Mouse (Mus musculus): ENCODE measurements around the gene Suv39h2. TPM values are rescaled to one million over a fixed set of nuclear protein-coding genes. Genes with fewer than 3 reads are reported as not detected.

Suv39h2 gene
- polyA plus RNA-seq, 1 experiment from 2014 or later = 16.6 TPM

GRCm38 (mm10) chr2:3420157-3420556 is 54.7 kb downstream of the Suv39h2 start:
- no peaks in the 10 kb centered on the region for H3K36me3 ChIP-seq
- 36% methylated on average over 4 of the region's 4 CpGs for WGBS
- H3K27ac ChIP-seq (replicated peaks) = no peak overlapping the region
- no peak for ATAC-seq (replicated peaks)
- no peak overlapping the region for H3K4me2 ChIP-seq (replicated peaks)
- peaks cover 17% of the 10 kb centered on the region for H3K27me3 ChIP-seq
- no peak overlapping the region for H3K4me3 ChIP-seq
- peaks cover 21% of the 10 kb centered on the region for H3K4me1 ChIP-seq
- no peaks in the 10 kb centered on the region for H3K9me3 ChIP-seq
- no peak overlapping the region for H3K9ac ChIP-seq (replicated peaks)

GRCm38 (mm10) chr2:3418883-3419431 is 55.9 kb downstream of the Suv39h2 start:
- H3K36me3 ChIP-seq = no peaks in the 10 kb centered on the region
- H3K27ac ChIP-seq (replicated peaks) = 0 out of 2 replicates have a peak overlapping the region, but pooled peaks have one; percentile 5
- H3K4me1 ChIP-seq = peaks cover 12% of the 10 kb centered on the region
- peak overlapping the region; percentile 63 for H3K4me3 ChIP-seq
- peaks cover 17% of the 10 kb centered on the region for H3K27me3 ChIP-seq
- H3K9me3 ChIP-seq = no peaks in the 10 kb centered on the region
- 2% methylated on average over 38 of the region's 38 CpGs for WGBS
- peak; percentile 92 for ATAC-seq (replicated peaks)
- H3K4me2 ChIP-seq (replicated peaks) = peak overlapping the region; percentile 59
- H3K9ac ChIP-seq (replicated peaks) = peak overlapping the region; percentile 43

DNA sequence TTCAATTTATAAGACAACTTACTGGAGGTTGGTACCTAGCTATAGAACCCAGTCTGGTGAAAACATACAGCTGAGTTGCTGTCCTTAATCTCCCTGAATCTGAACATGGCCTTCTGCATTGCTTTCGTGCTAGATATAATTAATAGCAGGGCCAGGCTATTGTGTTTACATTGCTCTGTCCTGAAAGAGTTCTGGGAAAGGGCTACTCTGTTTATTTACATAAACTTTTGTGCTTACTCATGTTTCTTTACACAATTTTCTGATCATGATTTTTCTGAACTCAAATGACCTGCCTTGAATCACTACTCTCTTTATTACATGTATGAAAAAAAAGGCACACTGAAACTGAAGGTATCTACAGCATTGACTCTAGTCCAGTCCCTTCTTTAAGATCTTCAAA is 59.2 kb downstream of the Suv39h2 start:
- 69% methylated on average over 1 of the region's 1 CpGs for WGBS
- Histone ChIP-seq H3K27me3 (peaks cover 17% of the 10 kb centered on the region), H3K9ac (replicated peaks) (no peak overlapping the region)

GRCm38 (mm10) chr2:3414241-3414640 is 60.6 kb downstream of the Suv39h2 start:
- Histone ChIP-seq H3K9me3 (no peaks in the 10 kb centered on the region), H3K36me3 (no peaks in the 10 kb centered on the region), H3K4me3 (no peak overlapping the region), H3K27me3 (peaks cover 17% of the 10 kb centered on the region), H3K27ac (replicated peaks) (no peak overlapping the region), H3K4me2 (replicated peaks) (no peak overlapping the region), H3K4me1 (peaks cover 6% of the 10 kb centered on the region; the same call in 1 of the 2 replicates), H3K9ac (replicated peaks) (no peak overlapping the region)
- 30% methylated on average over 4 of the region's 4 CpGs for WGBS
- no peak for ATAC-seq (replicated peaks)

More for the DNA sequence above, 59.2 kb downstream of the Suv39h2 start:
- H3K4me2 ChIP-seq (replicated peaks) = no peak overlapping the region
- H3K27ac ChIP-seq (replicated peaks) = no peak overlapping the region
- no peaks in the 10 kb centered on the region for H3K36me3 ChIP-seq
- H3K4me3 ChIP-seq = no peak overlapping the region
- no peaks in the 10 kb centered on the region for H3K9me3 ChIP-seq
- H3K4me1 ChIP-seq = peaks cover 8% of the 10 kb centered on the region; the same call in 1 of the 2 replicates
- no peak for ATAC-seq (replicated peaks)

GRCm38 (mm10) chr2:3407756-3408155 is 67.1 kb downstream of the Suv39h2 start:
- no peaks in the 10 kb centered on the region for H3K27me3 ChIP-seq
- no peak overlapping the region for H3K27ac ChIP-seq (replicated peaks)
- no peaks in the 10 kb centered on the region for H3K9me3 ChIP-seq
- H3K9ac ChIP-seq (replicated peaks) = no peak overlapping the region
- H3K4me3 ChIP-seq = no peak overlapping the region
- no peaks in the 10 kb centered on the region for H3K4me1 ChIP-seq
- no peaks in the 10 kb centered on the region for H3K36me3 ChIP-seq
- 84% methylated on average over 7 of the region's 7 CpGs for WGBS
- no peak overlapping the region for H3K4me2 ChIP-seq (replicated peaks)
- no peak for ATAC-seq (replicated peaks)

GRCm38 (mm10) chr2:3405981-3406380 is 68.8 kb downstream of the Suv39h2 start:
- Histone ChIP-seq H3K27ac (replicated peaks) (no peak overlapping the region), H3K36me3 (no peaks in the 10 kb centered on the region)
- 84% methylated on average over 4 of the region's 4 CpGs for WGBS

More at GRCm38 (mm10) chr2:3405981-3406380, 68.8 kb downstream of the Suv39h2 start:
- H3K4me2 ChIP-seq (replicated peaks) = no peak overlapping the region
- no peak for ATAC-seq (replicated peaks)
- H3K9ac ChIP-seq (replicated peaks) = no peak overlapping the region
- no peaks in the 10 kb centered on the region for H3K27me3 ChIP-seq
- no peaks in the 10 kb centered on the region for H3K9me3 ChIP-seq
- H3K4me1 ChIP-seq = no peaks in the 10 kb centered on the region
- H3K4me3 ChIP-seq = no peak overlapping the region

Other genes with a start within 250 kb of the Suv39h2 start
- gene Nmt2, start 190.8 kb downstream of the Suv39h2 start, polyA plus RNA-seq (2015; fragmentation: Nextera tagmentation; extraction: Ambion mirVana) = 99.7 and 108 TPM in 2 replicates
- 15.2 and 15.3 TPM in 2 replicates for gene Rpp38, start 142.4 kb downstream of the Suv39h2 start, polyA plus RNA-seq (2015; fragmentation: Nextera tagmentation; extraction: Ambion mirVana)
- gene Acbd7, start 138.9 kb downstream of the Suv39h2 start, polyA plus RNA-seq (2015; fragmentation: Nextera tagmentation; extraction: Ambion mirVana) = 0.91 and 1.3 TPM in 2 replicates
- not detected in 2 replicates for gene Olah, start 77.8 kb downstream of the Suv39h2 start, polyA plus RNA-seq (2015; fragmentation: Nextera tagmentation; extraction: Ambion mirVana)
- gene Meig1, start 52.4 kb downstream of the Suv39h2 start, polyA plus RNA-seq (2015; fragmentation: Nextera tagmentation; extraction: Ambion mirVana) = 4.4 and 6.4 TPM in 2 replicates
- gene Dclre1c, start 50.9 kb downstream of the Suv39h2 start, polyA plus RNA-seq (2015; fragmentation: Nextera tagmentation; extraction: Ambion mirVana) = 8.7 and 9.9 TPM in 2 replicates
- gene Gm45902, start 37.8 kb upstream of the Suv39h2 start, polyA plus RNA-seq (2015; fragmentation: Nextera tagmentation; extraction: Ambion mirVana) = 7.9 and 8.1 TPM in 2 replicates
- gene Hspa14, start 37.8 kb upstream of the Suv39h2 start, polyA plus RNA-seq (2015; fragmentation: Nextera tagmentation; extraction: Ambion mirVana) = 79.6 and 83.9 TPM in 2 replicates
- 0.22 and 0.46 TPM in 2 replicates for gene Cdnf, start 38.0 kb upstream of the Suv39h2 start, polyA plus RNA-seq (2015; fragmentation: Nextera tagmentation; extraction: Ambion mirVana)
- 58.9 and 60.4 TPM in 2 replicates for gene Fam107b, start 95.5 kb upstream of the Suv39h2 start, polyA plus RNA-seq (2015; fragmentation: Nextera tagmentation; extraction: Ambion mirVana)

All from forebrain, embryonic 15.5 days (tissue).